Comparison of ENCODE assay signal across 14 mouse cellular contexts in the genomic region with DNA sequence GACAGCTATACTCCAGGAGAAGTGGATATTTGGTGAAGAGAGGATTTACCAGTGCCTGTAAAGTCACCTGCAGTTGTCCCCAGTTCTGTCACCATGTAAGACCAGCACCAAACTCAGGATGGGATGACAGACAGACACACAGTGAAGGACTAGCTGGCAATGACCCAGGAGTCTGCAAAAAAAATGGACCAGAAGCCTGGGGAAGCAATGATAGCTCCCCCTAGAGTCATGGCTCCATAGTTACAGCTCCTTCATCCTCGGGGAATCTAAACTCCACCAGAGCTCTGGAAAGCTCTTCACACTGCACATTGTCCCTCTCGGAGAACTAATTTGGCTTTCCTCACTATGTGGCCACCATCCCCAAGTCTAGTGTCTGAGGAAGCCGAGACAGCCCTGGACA. TPM values are rescaled to one million over a fixed set of nuclear protein-coding genes. Genes with fewer than 3 reads are reported as not detected.
DNase-seq lines count a peak whose midpoint lies in the region; ATAC-seq and TF ChIP-seq lines count a peak whose summit lies in the region.
"Had no signal": no experiment of that assay in that cellular context is flagged by ENCODE, and none has a peak within 500 bp of the region (broad histone marks: within the 10 kb centered on the region; RNA-seq: fewer than 3 reads in every experiment).

No protein-coding gene starts in this region.

- peaks cover 58% of the 10 kb centered on the region for H3K27me3 ChIP-seq in E14TG2a.4 (ENCODE audit: insufficient read depth, low read length)
- no peaks in the 10 kb centered on the region; the same call in 1 of the 2 replicates for H3K27me3 ChIP-seq in midbrain, embryonic 16.5 days (ENCODE audit: control insufficient read depth, insufficient read depth, low read depth, low read length)
- no peaks in the 10 kb centered on the region for H3K27me3 ChIP-seq in kidney, adult 2 months (replicated peaks; ENCODE audit: control insufficient read depth, insufficient read depth, low read length)

- H3K9me3 ChIP-seq in E14TG2a.4 (ENCODE audit: low read length) = no peaks in the 10 kb centered on the region
- H3K9me3 ChIP-seq in midbrain, embryonic 16.5 days (replicated peaks; ENCODE audit: control insufficient read depth, low read length, poor library complexity, severe bottlenecking) = peaks cover 8% of the 10 kb centered on the region; the same call in 1 of the 2 replicates
- H3K9me3 ChIP-seq: embryonic facial prominence, embryonic 15.5 days had no signal

- peak; percentile 73 for TF ChIP-seq CTCF in layer of hippocampus, adult 2 months (conservative IDR thresholded peaks at IDR 0.05)
- TF ChIP-seq CTCF in E14TG2a.4 (conservative IDR thresholded peaks at IDR 0.05; ENCODE audit: low read length) = peak; percentile 50
- TF ChIP-seq CTCF in kidney, adult 2 months (conservative IDR thresholded peaks at IDR 0.05; ENCODE audit: insufficient read depth, insufficient read length, low read depth, low read length) = no peak

- no peak overlapping the region for H3K9ac ChIP-seq in midbrain, embryonic 16.5 days (ENCODE audit: low read depth, low read length)
- H3K9ac ChIP-seq: embryonic facial prominence, embryonic 15.5 days had no signal

- no peak overlapping the region for H3K4me3 ChIP-seq in layer of hippocampus, adult 2 months
- no peak overlapping the region for H3K4me3 ChIP-seq in E14TG2a.4 (replicated peaks; ENCODE audit: low read length)
- H3K4me3 ChIP-seq in midbrain, embryonic 16.5 days (ENCODE audit: low read depth, low read length) = no peak overlapping the region
- H3K4me3 ChIP-seq in kidney, adult 2 months (ENCODE audit: insufficient read depth, low read depth, low read length) = no peak overlapping the region
- H3K4me3 ChIP-seq: embryonic facial prominence, embryonic 15.5 days had no signal

- H3K36me3 ChIP-seq in E14TG2a.4 (ENCODE audit: insufficient read depth, low read length) = no peaks in the 10 kb centered on the region
- H3K36me3 ChIP-seq in midbrain, embryonic 16.5 days (ENCODE audit: control insufficient read depth, insufficient read depth, low read length) = no peaks in the 10 kb centered on the region
- no peaks in the 10 kb centered on the region for H3K36me3 ChIP-seq in kidney, adult 2 months (ENCODE audit: control insufficient read depth, insufficient read depth, low read length)
- H3K36me3 ChIP-seq: embryonic facial prominence, embryonic 15.5 days had no signal

- no peak overlapping the region for H3K27ac ChIP-seq in layer of hippocampus, adult 2 months
- no peak overlapping the region for H3K27ac ChIP-seq in midbrain, embryonic 16.5 days (ENCODE audit: low read length)
- no peak overlapping the region for H3K27ac ChIP-seq in kidney, adult 2 months (ENCODE audit: insufficient read depth, low read depth, low read length)
- H3K27ac ChIP-seq: embryonic facial prominence, embryonic 15.5 days had no signal

- peak; percentile 19 for DNase-seq in embryo, embryonic 10.5 days (ENCODE audit: low spot score)
- DNase-seq in embryo, embryonic 10 days (ENCODE audit: low spot score) = no peak
- DNase-seq in layer of hippocampus, adult 2 months (ENCODE audit: low spot score in 2 of 2) = no peak
- no peak for DNase-seq in layer of hippocampus, postnatal 25 days (ENCODE audit: extremely low spot score in 1 of 2, low spot score in 1 of 2)
- DNase-seq in kidney, adult 2 months = no peak
- DNase-seq: adrenal gland, postnatal 36 days; cerebellum, adult 8-10 months; layer of hippocampus, postnatal 36 days; thymus, postnatal 25 days had no signal

- H3K4me2 ChIP-seq in midbrain, embryonic 16.5 days (ENCODE audit: low read length) = peak overlapping the region; percentile 66; the same call in 1 of the 2 replicates
- H3K4me2 ChIP-seq: embryonic facial prominence, embryonic 15.5 days had no signal

- ATAC-seq in midbrain, embryonic 16.5 days = no peak
- no peak for ATAC-seq in megakaryocyte-erythroid progenitor cell, adult 5-6 weeks (replicated peaks; ENCODE audit: low FRiP score, low TSS enrichment, poor library complexity, severe bottlenecking)

- 56% methylated on average over 3 of the region's 3 CpGs for WGBS in midbrain, embryonic 16.5 days
- WGBS in kidney, adult 2 months = 57% methylated on average over 3 of the region's 3 CpGs

- TF ChIP-seq POLR2A in kidney, adult 2 months (IDR thresholded peaks at IDR 0.05; ENCODE audit: low read depth, low read length) = no peak

- peaks cover 35% of the 10 kb centered on the region for H3K4me1 ChIP-seq in E14TG2a.4 (replicated peaks; ENCODE audit: low read depth, low read length)
- H3K4me1 ChIP-seq in midbrain, embryonic 16.5 days (ENCODE audit: control insufficient read depth, insufficient read depth, low read length) = peaks cover 11% of the 10 kb centered on the region
- no peaks in the 10 kb centered on the region for H3K4me1 ChIP-seq in kidney, adult 2 months (ENCODE audit: control insufficient read depth, insufficient read depth, low read length)

RNA-seq across cellular contexts. Expression of gene Cacng5, which starts 1.5 kb away (rescaled TPM):
- total RNA-seq in layer of hippocampus, adult 2 months (2021) = 10 to 100 TPM; 15.9 to 16.1 TPM
- total RNA-seq in layer of hippocampus, postnatal 25 days (2021) = 10 to 100 TPM; 15.1 to 15.5 TPM
- 10.3 and 12.7 TPM in 2 replicates for polyA plus RNA-seq in midbrain, embryonic 16.5 days (2015; fragmentation: Nextera tagmentation; extraction: Ambion mirVana)
- not detected in 2 replicates for total RNA-seq in megakaryocyte-erythroid progenitor cell, adult 5-6 weeks (2014; fragmentation: Nextera tagmentation)
- total RNA-seq in megakaryocyte-erythroid progenitor cell, adult 5-6 weeks (2017) = not detected in 2 replicates
- polyA plus RNA-seq in kidney, adult 2 months (2012; rRNA removed) = 0.05 and 0.07 TPM in 2 replicates
- polyA plus RNA-seq: kidney, embryonic 14.5 days had no signal

Comparison
In these comparisons a context has a peak if more than half of its experiments do, and no peak if none do; other contexts are left out.
1. RNA of gene Cacng5, which starts 1.5 kb away (total RNA-seq): 15.9 to 16.1 TPM in layer of hippocampus, adult 2 months and 15.1 to 15.5 TPM in layer of hippocampus, postnatal 25 days; not detected in megakaryocyte-erythroid progenitor cell, adult 5-6 weeks; every median in the first group is over 10 times any median in the second.